Mouse (Mus musculus) retina, postnatal 7 days (tissue): ENCODE results near the gene Vip.

Experiments
- DNase-seq: peaks from one replicate; pipeline ENCODE4 v3.0.0-alpha.2; 2012; ENCODE audit warnings: low read depth, low spot score

Vip gene

DNA sequence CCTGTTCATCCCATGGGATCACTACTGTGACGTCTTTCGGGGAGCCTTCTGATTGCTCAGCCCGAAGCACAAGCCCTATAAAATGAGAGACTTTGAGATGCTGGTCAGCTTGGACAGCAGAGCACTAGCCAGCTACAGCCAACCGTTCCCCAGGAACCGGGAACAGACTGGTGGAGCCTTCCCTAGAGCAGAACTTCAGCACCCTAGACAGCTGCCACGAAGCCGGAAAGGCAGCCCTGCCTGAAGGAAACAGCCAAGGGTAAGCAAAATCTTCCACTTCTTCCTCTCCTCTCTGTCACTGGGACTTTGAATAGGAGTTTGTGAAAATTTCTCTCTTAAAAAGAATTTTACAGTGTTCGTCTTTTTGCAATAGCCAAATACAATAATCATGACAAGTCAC is at the start of gene Vip:
Vip (plus strand) TSS at position 107 of the 400 bp plus-strand sequence.
- no peak for DNase-seq

DNA sequence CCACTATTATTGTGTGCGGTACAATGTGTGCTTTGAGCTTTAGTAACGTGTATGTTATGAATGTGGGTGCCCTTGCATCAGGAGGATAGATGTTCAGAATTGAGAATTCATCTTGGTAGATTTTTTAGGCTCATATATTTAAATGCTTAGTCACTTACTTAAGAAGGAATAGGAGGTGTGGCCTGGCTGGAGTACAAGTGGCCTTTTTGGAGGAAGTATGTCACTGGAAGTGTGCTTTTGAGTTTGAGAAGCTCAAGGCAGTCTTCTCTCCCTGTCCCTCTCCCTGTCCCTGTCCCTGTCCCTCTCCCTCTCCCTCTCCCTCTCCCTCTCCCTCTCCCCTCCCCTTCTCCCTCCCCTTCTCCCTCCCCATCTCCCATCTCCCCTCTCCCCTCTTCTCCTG is 48.0 kb upstream of the Vip start:
- no peak for DNase-seq

DNA sequence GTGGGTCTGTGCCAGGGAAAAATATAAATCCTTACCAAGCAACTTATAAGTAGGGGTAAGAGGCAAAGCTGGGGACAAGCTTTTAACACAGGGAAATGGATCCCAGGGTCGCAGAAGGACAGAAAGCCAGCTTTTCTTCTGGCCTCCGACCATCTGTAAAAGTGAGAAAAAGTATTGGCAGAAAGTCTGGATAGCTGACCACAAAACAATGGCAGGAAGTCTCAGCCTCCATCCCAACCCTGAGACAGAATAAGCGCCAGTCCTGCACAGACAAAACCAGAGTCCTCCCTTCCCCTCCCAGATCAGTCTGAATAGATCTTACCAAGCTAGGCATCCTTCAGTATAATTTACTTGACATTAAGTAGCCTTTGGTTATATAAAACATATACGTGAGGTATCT is 47.0 kb upstream of the Vip start:
- no peak for DNase-seq

DNA sequence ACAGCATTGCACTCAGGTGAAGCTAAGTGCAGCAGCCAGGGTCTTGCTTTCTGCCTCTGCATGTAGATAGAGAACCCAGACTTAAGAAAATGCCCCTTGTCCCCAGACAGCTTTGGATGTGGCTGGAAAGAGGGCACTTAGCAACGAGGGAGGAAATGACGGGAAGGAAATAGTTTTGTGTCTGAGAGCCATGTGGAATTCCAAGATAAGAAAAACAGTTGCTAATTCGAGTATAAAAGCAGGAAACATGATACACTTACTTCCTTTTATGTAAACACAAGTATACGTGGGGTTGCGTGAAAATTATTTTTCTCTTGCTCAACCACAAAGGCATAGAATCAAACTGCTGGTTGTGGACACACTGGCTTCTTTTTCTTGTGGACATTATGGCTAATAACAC is 45.6 kb upstream of the Vip start, which contains the start of gene Myct1:
Myct1 (plus strand) TSS at position 312 of the 400 bp plus-strand sequence.
- no peak for DNase-seq

DNA sequence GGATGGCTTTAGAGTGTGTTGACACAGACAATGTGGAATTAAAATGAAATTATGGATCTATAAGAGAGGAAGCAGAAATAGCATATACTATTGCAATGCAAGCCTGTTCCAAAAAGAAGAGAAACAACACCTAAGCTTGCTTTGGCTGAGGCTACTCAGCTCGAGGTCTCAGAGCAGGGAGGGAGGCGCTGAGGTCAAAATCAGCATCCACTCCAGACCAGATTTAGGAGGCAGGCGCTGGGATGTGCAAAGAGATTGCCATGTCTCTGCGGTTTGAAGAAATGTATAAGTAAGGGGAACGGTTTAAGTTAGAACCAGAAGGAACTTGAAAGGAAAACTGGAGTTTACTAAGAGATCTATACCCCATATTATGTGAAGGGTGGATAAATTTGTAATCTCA is 44.6 kb upstream of the Vip start:
- DNase-seq: no peak

DNA sequence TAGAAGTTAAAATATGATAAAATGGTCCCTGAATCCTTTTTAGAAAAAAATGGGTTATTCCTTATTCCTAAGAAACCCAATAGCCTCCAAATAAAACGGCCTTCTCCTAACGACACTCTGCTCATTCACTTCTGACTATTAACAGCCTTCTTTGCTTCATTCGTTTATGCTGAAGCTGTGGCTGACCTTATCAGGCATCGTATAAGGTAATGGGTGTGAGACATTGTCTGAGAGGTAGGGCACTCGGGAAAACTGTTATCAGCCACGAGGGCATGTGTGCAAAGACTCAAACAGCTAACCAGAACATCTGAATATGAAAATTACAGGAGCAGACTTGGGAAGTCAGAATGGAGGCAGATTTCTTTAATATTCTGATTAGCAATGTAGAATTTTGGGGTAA is 42.5 kb upstream of the Vip start:
- DNase-seq: no peak

DNA sequence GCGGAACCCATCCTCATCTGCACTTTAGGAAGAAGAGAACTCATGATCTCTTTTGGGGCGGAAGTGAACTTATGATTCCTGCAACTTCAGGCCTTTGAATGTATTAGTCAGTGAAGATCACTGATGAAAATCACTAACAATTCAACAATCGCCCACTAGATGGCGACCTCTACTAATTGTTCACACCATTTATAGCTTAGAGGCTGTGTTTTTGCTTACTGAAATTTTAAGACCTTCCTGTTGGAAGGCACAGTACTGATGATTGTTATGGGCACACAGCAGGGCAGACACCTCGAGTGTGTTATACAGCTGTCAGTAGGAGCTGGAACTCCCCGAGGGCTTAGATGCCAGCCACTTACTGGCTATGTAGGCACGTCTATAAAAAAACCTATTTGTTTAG is 38.9 kb upstream of the Vip start:
- DNase-seq: peak; percentile 64

DNA sequence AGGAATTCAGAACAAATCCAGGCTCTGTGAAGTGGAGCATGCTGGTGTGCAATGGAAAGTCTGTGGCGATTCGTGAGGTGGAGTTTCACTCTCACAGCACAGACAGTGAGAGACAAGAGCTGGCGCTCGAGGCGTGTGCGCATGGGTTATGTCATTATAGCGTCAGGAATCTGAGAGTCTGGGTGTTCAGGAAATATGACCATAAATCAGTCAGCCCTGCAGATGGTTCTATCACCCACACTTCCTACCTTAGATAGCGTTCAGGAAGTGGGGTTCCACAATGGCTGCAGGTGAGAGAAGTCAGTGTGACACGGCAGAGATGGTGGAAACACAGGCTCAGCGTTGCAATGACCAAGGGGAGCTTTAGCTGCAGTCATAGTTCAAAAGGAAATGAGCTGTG is 35.5 kb upstream of the Vip start:
- DNase-seq: no peak

DNA sequence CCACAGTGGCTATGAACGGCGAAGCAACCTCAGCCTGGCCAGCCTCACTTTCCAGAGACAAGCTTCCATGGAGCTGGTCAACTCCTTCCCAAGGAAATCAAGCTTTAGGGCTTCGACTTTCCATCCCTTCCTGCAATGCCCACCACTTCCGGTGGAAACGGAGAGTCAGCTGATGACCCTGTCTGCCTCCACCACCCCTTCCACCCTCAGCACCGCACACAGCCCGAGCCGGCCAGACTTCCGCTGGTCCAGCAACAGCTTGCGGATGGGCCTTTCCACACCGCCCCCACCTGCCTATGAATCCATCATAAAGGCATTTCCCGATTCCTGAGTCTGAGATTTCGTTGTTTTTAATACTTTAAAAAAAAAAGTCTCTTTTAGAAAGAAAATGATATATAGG is 34.6 kb upstream of the Vip start:
- DNase-seq: no peak

DNA sequence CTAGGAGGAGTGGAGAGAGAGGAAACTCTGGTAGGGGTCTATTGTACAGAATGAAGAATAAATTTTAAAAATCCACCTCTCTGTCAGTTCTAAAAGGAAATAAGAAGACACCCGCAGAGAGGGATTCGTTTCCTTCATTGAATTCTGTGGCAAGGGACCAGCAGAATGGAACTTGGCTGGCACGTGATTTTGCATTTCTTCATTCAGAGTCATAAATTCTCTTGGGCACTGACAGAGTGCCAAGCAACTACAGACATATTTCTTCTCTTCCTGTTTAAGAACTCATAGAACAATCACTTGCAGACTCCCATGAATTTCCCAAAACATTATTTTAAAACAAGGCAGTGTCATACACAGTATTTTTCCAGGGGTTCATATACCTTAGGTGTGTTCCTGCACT is 30.1 kb upstream of the Vip start:
- DNase-seq: no peak

DNA sequence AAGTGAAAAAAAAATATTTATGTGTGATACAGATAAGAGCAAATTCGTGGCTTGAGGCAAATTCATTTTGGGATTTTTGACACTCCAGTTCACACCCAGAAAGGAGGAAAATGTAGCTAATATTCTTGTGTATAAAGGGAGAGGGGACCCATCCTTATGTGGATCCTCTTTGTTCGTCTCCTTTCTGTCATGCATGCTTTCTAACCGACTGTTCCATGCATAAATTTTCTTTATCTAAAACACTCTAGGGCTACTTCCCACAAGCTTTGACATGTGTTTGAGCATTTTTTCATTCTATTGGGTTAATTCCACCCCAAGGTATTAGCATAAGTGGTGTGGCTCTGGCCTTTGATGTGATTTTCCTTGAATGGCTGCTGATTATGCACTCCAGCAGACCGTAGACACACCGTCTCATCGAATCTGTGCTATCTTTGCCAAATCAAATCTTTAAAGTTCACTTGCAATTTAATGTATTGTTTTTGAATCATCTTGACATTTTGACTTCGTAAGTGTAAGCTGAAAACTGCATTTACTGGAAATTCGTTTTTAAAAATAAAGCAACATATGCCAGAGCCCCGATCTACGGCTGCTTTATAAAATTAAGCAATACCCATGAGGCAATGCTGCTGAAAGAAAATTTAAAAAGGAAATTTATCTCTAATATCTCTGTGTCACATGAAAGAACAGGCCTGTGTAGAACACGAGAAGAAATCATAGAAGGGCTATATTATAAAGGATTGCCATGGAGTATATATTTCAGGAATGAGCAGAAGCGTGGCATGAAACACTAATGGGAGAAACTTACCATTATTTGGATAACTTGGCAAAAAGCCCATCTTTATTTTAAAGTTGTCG is 23.6 kb upstream of the Vip start:
- DNase-seq: no peak

DNA sequence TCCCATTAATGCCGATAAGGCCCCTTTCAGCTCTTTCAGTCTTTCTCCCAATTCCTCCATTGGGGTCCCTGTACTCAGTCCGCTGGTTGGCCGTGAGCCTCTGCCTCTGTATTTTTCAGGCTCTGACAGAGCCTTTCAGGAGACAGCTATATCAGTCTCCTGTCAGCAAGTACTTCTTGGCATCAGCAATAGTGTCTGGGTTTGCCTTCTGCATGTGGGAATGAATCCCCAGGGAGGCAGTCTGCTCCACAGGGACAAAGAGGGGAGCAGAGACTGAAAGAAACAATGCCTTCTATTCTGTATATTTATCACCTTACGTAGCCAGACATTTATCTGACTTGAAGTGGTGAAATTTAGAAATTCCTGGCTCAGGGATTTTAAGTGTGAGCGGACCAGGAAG is 12.8 kb upstream of the Vip start:
- no peak for DNase-seq

DNA sequence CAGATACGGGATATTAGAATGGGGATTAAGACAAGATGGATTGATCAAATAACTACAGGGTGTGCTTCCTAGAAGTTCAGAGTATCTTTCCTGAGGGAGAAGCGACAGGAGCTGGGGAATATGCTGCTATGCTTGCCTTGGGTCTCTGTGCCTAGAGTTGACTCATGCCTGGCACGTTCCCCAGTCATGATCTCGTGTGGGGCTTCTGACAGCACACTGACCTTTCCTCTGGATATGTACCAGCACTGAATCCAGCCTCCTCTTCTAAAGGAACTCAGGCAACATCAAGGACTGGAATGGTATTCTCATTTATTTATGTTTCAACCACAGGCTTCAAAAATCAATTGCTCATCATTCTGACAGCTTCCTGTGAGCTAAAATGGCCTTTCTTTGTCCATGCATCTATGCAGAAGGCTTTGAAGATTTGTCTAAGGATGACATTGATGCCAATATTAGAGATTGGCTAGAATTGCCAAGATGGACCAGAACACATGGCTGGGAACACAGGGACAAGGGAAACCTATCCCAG is 5.3 kb upstream of the Vip start:
- no peak for DNase-seq

DNA sequence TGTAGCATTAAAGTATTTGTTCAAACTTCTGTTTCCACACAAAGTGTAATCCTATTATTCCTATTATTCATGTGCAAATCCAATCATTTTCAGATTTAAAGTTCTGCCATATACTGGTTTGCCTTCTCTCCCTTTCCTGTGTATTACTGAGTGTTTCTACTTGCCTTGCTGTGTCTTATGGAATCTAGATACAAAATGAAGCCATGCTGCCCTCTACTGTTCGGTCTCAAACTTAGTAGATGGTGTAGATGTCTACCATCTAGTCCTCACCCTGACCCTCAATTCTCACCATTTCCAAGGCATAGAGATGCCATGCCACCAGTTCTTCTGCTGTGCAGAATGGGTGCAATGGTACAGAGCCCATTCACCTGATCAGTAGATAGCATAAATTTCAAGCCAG is 4.7 kb upstream of the Vip start:
- DNase-seq: peak; percentile 23

DNA sequence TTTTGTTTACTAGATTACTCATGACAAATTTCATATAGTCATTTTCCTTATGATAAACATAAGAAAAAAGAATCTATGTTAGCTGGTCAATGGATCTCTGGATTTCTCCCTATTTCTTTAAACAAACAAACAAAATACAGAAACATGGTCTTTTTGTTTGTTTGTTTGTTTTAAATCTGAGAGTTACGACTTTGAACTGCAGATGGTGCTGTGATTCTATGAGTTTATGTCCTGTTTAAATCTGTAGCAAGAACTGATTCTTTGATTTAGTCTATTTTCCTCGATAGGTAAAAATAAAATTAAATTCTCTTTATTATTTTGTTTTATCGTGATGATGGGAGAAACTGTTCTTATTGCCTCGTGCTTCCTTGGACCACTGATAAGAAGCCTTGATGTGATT is 1.7 kb upstream of the Vip start:
- DNase-seq: no peak

DNA sequence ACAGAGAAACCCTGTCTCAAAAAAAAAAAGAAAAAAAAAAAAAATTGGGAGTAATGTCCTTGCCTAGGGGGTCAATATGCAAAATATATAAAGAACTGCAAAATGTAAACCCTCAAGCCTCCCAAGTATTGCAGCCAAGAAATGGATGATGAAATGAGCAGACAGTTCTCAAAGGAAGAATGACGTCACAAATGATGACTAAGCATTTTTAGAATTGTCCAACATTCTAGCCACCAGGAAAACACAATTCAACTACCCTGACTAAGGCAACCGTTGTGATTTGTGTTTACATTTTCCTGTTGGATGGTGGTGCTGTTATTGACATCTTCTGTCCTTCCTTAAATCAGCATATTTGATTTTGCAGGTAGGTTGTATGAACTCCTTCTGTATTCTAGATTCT is 42.3 kb downstream of the Vip start:
- no peak for DNase-seq

DNA sequence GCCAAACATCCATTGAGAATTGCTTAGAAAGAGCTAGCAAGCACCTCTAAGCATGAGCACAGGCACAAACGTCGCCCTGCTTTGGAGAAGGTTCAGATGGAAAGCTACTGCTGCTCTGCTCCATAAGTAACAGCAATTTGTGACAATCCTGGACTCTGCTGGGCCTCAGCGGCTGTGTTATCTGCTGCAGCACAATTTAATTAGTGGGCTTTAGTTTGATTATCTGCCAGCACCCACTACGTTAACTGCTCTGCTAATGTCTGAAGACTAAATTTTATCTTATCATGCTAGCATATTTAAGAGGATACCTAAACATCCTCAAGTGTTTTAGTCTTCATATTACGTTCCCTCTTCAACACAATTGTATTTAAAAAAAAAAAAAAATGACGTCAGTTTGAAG is 46.6 kb downstream of the Vip start:
- DNase-seq: no peak

DNA sequence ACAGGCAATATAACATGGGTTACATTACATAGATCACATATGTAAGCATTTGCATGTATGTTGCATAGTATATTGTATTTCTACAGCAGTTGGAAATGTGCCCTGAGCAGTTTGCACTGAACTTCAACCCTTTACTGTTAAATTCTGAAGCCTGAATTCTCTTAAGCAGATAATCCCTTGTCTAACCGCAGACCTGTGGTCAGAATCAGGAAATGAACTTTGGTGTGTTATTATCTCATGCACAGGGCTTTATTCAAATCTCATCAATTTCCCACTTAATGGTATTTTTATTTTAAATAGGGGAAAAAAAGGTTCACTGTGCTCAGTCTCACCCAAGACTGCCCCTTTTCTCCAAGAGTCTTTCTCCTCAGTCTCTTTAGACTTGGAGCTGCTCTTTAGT is 55.3 kb downstream of the Vip start:
- DNase-seq: no peak
